Mouse (Mus musculus) heart, postnatal 0 days (tissue): ENCODE results near the gene Asb16.

Experiments used
- CTCF ChIP-seq: IDR thresholded peaks from 2 replicates; pipeline ENCODE4 v1.5.1; 2016; ENCODE audit warnings: antibody characterized with exemption, control low read depth, low read depth
- EP300 ChIP-seq: IDR thresholded peaks from 2 replicates; pipeline ENCODE4 v1.6.1; 2016; ENCODE audit warnings: antibody characterized with exemption, low read depth

GRCm38 (mm10) chr11:102319410-102319792 is 50.9 kb downstream of the Asb16 start, which contains the start of gene Ubtf:
- no peak for TF ChIP-seq CTCF
- no peak for TF ChIP-seq EP300
